ENCODE assay signal across 31 mouse cellular contexts in the genomic region with DNA sequence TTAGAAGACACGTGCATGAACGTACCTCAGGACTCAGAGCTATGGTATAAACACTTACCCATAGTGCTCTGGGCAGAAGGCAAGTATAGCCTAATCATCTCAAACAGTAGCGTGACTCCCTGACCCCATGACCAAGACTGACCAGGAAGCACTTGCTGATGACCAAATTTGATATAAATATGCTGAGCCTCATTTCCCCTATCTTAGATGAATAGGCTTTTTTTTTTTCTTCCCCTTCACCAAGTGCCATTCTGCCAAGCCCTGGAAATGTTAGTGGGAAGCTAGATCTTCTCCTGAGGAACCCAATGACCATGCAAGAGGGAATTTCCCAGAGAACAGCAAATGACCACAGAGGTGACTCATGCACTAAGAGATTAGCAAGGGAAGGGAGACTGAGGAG. TPM values are rescaled to one million over a fixed set of nuclear protein-coding genes. Genes with fewer than 3 reads are reported as not detected.
DNase-seq lines count a peak whose midpoint lies in the region; ATAC-seq and TF ChIP-seq lines count a peak whose summit lies in the region.
"Had no signal": no experiment of that assay in that cellular context is flagged by ENCODE, and none has a peak within 500 bp of the region (broad histone marks: within the 10 kb centered on the region; RNA-seq: fewer than 3 reads in every experiment).

No protein-coding gene starts in this region.

- TF ChIP-seq CTCF in lung, postnatal 0 days (IDR thresholded peaks at IDR 0.05), result no peak
- no peak for TF ChIP-seq CTCF in Patski (IDR thresholded peaks at IDR 0.05)

- no peaks in the 10 kb centered on the region for H3K9me3 ChIP-seq in forebrain, embryonic 11.5 days (ENCODE audit: control insufficient read depth, low read length)
- H3K9me3 ChIP-seq in forebrain, embryonic 10.5 days, result no peaks in the 10 kb centered on the region
- no peaks in the 10 kb centered on the region for H3K9me3 ChIP-seq in lung, postnatal 0 days (ENCODE audit: low read length)
- H3K9me3 ChIP-seq in neural tube, embryonic 15.5 days (replicated peaks), result no peaks in the 10 kb centered on the region
- H3K9me3 ChIP-seq: embryonic facial prominence, embryonic 10.5 days; embryonic facial prominence, embryonic 15.5 days; heart, embryonic 10.5 days; heart, embryonic 15.5 days; liver, embryonic 15.5 days; lung, embryonic 15.5 days; midbrain, embryonic 15.5 days; stomach, embryonic 15.5 days had no signal

- no peak overlapping the region for H3K27ac ChIP-seq in forebrain, embryonic 11.5 days (ENCODE audit: low read depth, low read length)
- H3K27ac ChIP-seq in forebrain, embryonic 10.5 days, result no peak overlapping the region
- H3K27ac ChIP-seq in lung, postnatal 0 days (ENCODE audit: low read length), result no peak overlapping the region
- H3K27ac ChIP-seq in neural tube, embryonic 15.5 days (replicated peaks), result no peak overlapping the region
- H3K27ac ChIP-seq: embryonic facial prominence, embryonic 10.5 days; embryonic facial prominence, embryonic 15.5 days; gastrocnemius, adult 2 months; heart, embryonic 15.5 days; liver, embryonic 15.5 days; midbrain, embryonic 15.5 days; stomach, embryonic 15.5 days had no signal

- POLR2A ChIA-PET in Patski (lab: Charles Lee), result interaction anchor here (0.6 kb wide), 1 partner anchor 11 kb away, joined by 3 read pairs; no protein-coding TSS in a partner anchor

- no peaks in the 10 kb centered on the region for H3K36me3 ChIP-seq in forebrain, embryonic 11.5 days (ENCODE audit: control insufficient read depth, insufficient read depth, low read length)
- no peaks in the 10 kb centered on the region for H3K36me3 ChIP-seq in forebrain, embryonic 10.5 days (replicated peaks)
- H3K36me3 ChIP-seq in lung, postnatal 0 days (ENCODE audit: insufficient read depth, low read length), result no peaks in the 10 kb centered on the region
- no peaks in the 10 kb centered on the region for H3K36me3 ChIP-seq in neural tube, embryonic 15.5 days
- H3K36me3 ChIP-seq: embryonic facial prominence, embryonic 10.5 days; embryonic facial prominence, embryonic 15.5 days; heart, embryonic 10.5 days; heart, embryonic 15.5 days; liver, embryonic 15.5 days; lung, embryonic 15.5 days; midbrain, embryonic 15.5 days; stomach, embryonic 15.5 days had no signal

- H3K4me3 ChIP-seq in forebrain, embryonic 11.5 days (ENCODE audit: low read depth, low read length), result no peak overlapping the region
- H3K4me3 ChIP-seq in forebrain, embryonic 10.5 days, result no peak overlapping the region
- H3K4me3 ChIP-seq in lung, postnatal 0 days (ENCODE audit: low read depth, low read length), result no peak overlapping the region
- no peak overlapping the region for H3K4me3 ChIP-seq in neural tube, embryonic 15.5 days (replicated peaks)
- H3K4me3 ChIP-seq: embryonic facial prominence, embryonic 10.5 days; embryonic facial prominence, embryonic 15.5 days; gastrocnemius, adult 2 months; heart, embryonic 10.5 days; heart, embryonic 15.5 days; liver, embryonic 15.5 days; lung, embryonic 15.5 days; midbrain, embryonic 15.5 days; stomach, embryonic 15.5 days had no signal

- H3K4me2 ChIP-seq in forebrain, embryonic 11.5 days (ENCODE audit: low read depth, low read length, severe bottlenecking), result no peak overlapping the region
- no peak overlapping the region for H3K4me2 ChIP-seq in lung, postnatal 0 days (replicated peaks; ENCODE audit: low read depth, low read length)
- H3K4me2 ChIP-seq in neural tube, embryonic 15.5 days, result no peak overlapping the region
- H3K4me2 ChIP-seq: embryonic facial prominence, embryonic 15.5 days; heart, embryonic 15.5 days; liver, embryonic 15.5 days; lung, embryonic 15.5 days; midbrain, embryonic 15.5 days; stomach, embryonic 15.5 days had no signal

- no peak for TF ChIP-seq EP300 in lung, postnatal 0 days (IDR thresholded peaks at IDR 0.05)

- CTCF ChIA-PET in Patski (lab: Charles Lee), result no interaction called here

- in situ Hi-C loops in Patski (cut with MboI; ENCODE audit: low pct_unique_long_range_greater_than_20kb), result no loop called here

- no peak for ATAC-seq in forebrain, embryonic 11.5 days (replicated peaks; ENCODE audit: low FRiP score)
- ATAC-seq in lung, postnatal 0 days, result 0 out of 2 replicates have a peak, but pooled peaks have one; percentile 20
- ATAC-seq in Patski, result peak; percentile 92
- ATAC-seq in monocyte, adult 5-6 weeks (replicated peaks; ENCODE audit: insufficient number of reproducible peaks, low FRiP score, low TSS enrichment, poor library complexity, severe bottlenecking), result peak; percentile 62
- ATAC-seq in neural tube, embryonic 15.5 days (ENCODE audit: low FRiP score), result no peak
- ATAC-seq: CD4-positive, CD25-positive, alpha-beta regulatory T cell, adult 4 months; forebrain, embryonic 16.5 days; hindbrain, embryonic 16.5 days; midbrain, embryonic 15.5 days had no signal

- peak; percentile 7 for DNase-seq in forebrain, embryonic 11.5 days (ENCODE audit: low spot score)
- DNase-seq in forebrain, embryonic 10.5 days (ENCODE audit: extremely low spot score, low spot score), result no peak
- DNase-seq in lung, postnatal 0 days (ENCODE audit: low spot score), result peak; percentile 20
- DNase-seq in lung, postnatal 25 days (ENCODE audit: low spot score), result no peak
- no peak for DNase-seq in Patski (ENCODE audit: low read depth, low spot score)
- no peak for DNase-seq in cerebellum, postnatal 10 days
- DNase-seq: adrenal gland, postnatal 36 days; cerebellum, adult 2 months; cerebellum, postnatal 25 days; gastrocnemius, adult 2 months; kidney, adult 8-10 months; kidney, postnatal 10 days; layer of hippocampus, postnatal 36 days; left cerebral cortex, postnatal 4 days; lung, postnatal 4 days; right cerebral cortex, adult 18-20 months; thymus, adult 18-20 months; thymus, postnatal 36 days had no signal

- 91% methylated on average over 3 of the region's 3 CpGs for WGBS in forebrain, embryonic 11.5 days
- WGBS in forebrain, embryonic 10.5 days, result 85% methylated on average over 3 of the region's 3 CpGs
- 62% methylated on average over 3 of the region's 3 CpGs for WGBS in lung, postnatal 0 days
- WGBS in neural tube, embryonic 15.5 days, result 90% methylated on average over 3 of the region's 3 CpGs

- H3K4me1 ChIP-seq in forebrain, embryonic 11.5 days (replicated peaks; ENCODE audit: control insufficient read depth, insufficient read depth, low read length), result no peaks in the 10 kb centered on the region; the same call in 1 of the 2 replicates
- H3K4me1 ChIP-seq in forebrain, embryonic 10.5 days, result peaks cover 26% of the 10 kb centered on the region
- no peaks in the 10 kb centered on the region for H3K4me1 ChIP-seq in lung, postnatal 0 days (ENCODE audit: insufficient read depth, low read depth, low read length)
- H3K4me1 ChIP-seq in neural tube, embryonic 15.5 days, result no peaks in the 10 kb centered on the region
- H3K4me1 ChIP-seq: embryonic facial prominence, embryonic 15.5 days; stomach, embryonic 15.5 days had no signal

- H3K27me3 ChIP-seq in forebrain, embryonic 11.5 days (ENCODE audit: control insufficient read depth, insufficient read depth, low read length), result no peaks in the 10 kb centered on the region
- H3K27me3 ChIP-seq in forebrain, embryonic 10.5 days (ENCODE audit: poor library complexity, severe bottlenecking), result peaks cover 5% of the 10 kb centered on the region; the same call in 1 of the 2 replicates
- no peaks in the 10 kb centered on the region for H3K27me3 ChIP-seq in lung, postnatal 0 days (replicated peaks; ENCODE audit: insufficient read depth, low read length)
- no peaks in the 10 kb centered on the region for H3K27me3 ChIP-seq in Patski
- H3K27me3 ChIP-seq in neural tube, embryonic 15.5 days (replicated peaks), result no peaks in the 10 kb centered on the region
- H3K27me3 ChIP-seq: embryonic facial prominence, embryonic 15.5 days; heart, embryonic 15.5 days; liver, embryonic 15.5 days; lung, embryonic 15.5 days; midbrain, embryonic 15.5 days; stomach, embryonic 15.5 days had no signal

- H3K9ac ChIP-seq in forebrain, embryonic 11.5 days (ENCODE audit: low read length), result no peak overlapping the region
- no peak overlapping the region for H3K9ac ChIP-seq in lung, postnatal 0 days (replicated peaks; ENCODE audit: low read depth)
- no peak overlapping the region for H3K9ac ChIP-seq in neural tube, embryonic 15.5 days (replicated peaks)
- H3K9ac ChIP-seq: embryonic facial prominence, embryonic 15.5 days; heart, embryonic 15.5 days; liver, embryonic 15.5 days; lung, embryonic 15.5 days; midbrain, embryonic 15.5 days; stomach, embryonic 15.5 days had no signal

RNA-seq across cellular contexts. Expression of gene Rapgef5, which starts 35.3 kb away (rescaled TPM):
- 7.9 and 8.3 TPM in 2 replicates for polyA plus RNA-seq in forebrain, embryonic 11.5 days (2014; fragmentation: Nextera tagmentation; extraction: Ambion mirVana)
- 6.2 and 6.5 TPM in 2 replicates for polyA plus RNA-seq in forebrain, embryonic 10.5 days (2016; fragmentation: Nextera tagmentation; extraction: Ambion mirVana)
- 47.4 and 52.1 TPM in 2 replicates for polyA plus RNA-seq in lung, postnatal 0 days (2015; fragmentation: Nextera tagmentation; extraction: Ambion mirVana)
- polyA plus RNA-seq in Patski (2021), result 2.1 TPM
- 1.7 to 3.5 TPM (median 2.7 TPM) in 3 replicates for total RNA-seq in monocyte, adult 5-6 weeks (2017)
- polyA plus RNA-seq in neural tube, embryonic 15.5 days (2015; fragmentation: Nextera tagmentation; extraction: Ambion mirVana), result 26.5 and 31.7 TPM in 2 replicates

Comparison
In these comparisons a context has a peak if more than half of its experiments do, and no peak if none do; other contexts are left out.
1. DNase-seq: peak in forebrain, embryonic 11.5 days (single experiment) and lung, postnatal 0 days (single experiment); none in forebrain, embryonic 10.5 days (single experiment), lung, postnatal 25 days (single experiment), Patski (single experiment) and cerebellum, postnatal 10 days (0 of 2).
2. ATAC-seq: peak in lung, postnatal 0 days (single experiment), Patski (single experiment) and monocyte, adult 5-6 weeks (single experiment); none in forebrain, embryonic 11.5 days (single experiment) and neural tube, embryonic 15.5 days (single experiment).